In the genomic region with DNA sequence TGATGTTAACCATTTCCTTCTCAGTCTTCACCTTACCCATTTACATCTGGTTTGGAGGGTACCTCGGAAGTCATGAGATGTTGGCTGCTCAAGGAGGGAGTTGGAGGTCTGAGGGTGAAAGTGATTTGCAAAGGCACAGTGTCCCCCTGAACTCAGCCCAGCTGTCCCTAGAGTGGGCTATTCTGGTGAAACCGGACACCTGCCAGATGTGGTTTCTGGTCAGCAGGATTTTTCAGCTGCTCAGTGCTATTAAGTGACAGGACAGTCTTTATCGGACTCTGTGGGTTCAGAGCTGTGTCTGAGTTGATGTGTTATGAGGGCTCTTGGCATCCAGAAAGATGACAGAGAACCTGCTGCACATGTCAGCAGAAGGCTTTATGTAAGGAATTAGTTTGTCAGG, we compare ENCODE assay signal across 19 mouse cellular contexts. TPM values are rescaled to one million over a fixed set of nuclear protein-coding genes. Genes with fewer than 3 reads are reported as not detected.
DNase-seq lines count a peak whose midpoint lies in the region; ATAC-seq lines count a peak whose summit lies in the region.
"Had no signal": no experiment of that assay in that cellular context is flagged by ENCODE, and none has a peak within 500 bp of the region (broad histone marks: within the 10 kb centered on the region; RNA-seq: fewer than 3 reads in every experiment).

No protein-coding gene starts in this region.

- H3K4me1 ChIP-seq in neural tube, embryonic 15.5 days: peaks cover 21% of the 10 kb centered on the region
- peaks cover 5% of the 10 kb centered on the region; the same call in 1 of the 2 replicates for H3K4me1 ChIP-seq in embryonic facial prominence, embryonic 14.5 days (ENCODE audit: control insufficient read depth, insufficient read depth, low read length)
- peaks cover 36% of the 10 kb centered on the region for H3K4me1 ChIP-seq in limb, embryonic 12.5 days (replicated peaks)
- peaks cover 30% of the 10 kb centered on the region for H3K4me1 ChIP-seq in heart, embryonic 12.5 days (replicated peaks)

- 84% methylated on average over 3 of the region's 3 CpGs for WGBS in neural tube, embryonic 15.5 days
- WGBS in embryonic facial prominence, embryonic 14.5 days: 33% methylated on average over 3 of the region's 3 CpGs
- WGBS in limb, embryonic 12.5 days: 11% methylated on average over 3 of the region's 3 CpGs
- WGBS in heart, embryonic 12.5 days: 67% methylated on average over 3 of the region's 3 CpGs

- peak; percentile 49 for DNase-seq in neural tube, embryonic 10.5 days (ENCODE audit: extremely low spot score, low spot score)
- peak; percentile 39 for DNase-seq in embryonic facial prominence, embryonic 14.5 days (ENCODE audit: low spot score)
- DNase-seq in gastrocnemius, postnatal 14 days: no peak
- DNase-seq in right cerebral cortex, postnatal 4 days: no peak
- DNase-seq: adrenal gland, adult 2 months; adrenal gland, postnatal 25 days; cerebellum, adult 18-20 months; cerebellum, adult 9-11 months; cerebellum, postnatal 36 days; gastrocnemius, postnatal 25 days; heart, postnatal 10 days; heart, postnatal 4 days had no signal

- H3K27ac ChIP-seq in neural tube, embryonic 15.5 days (replicated peaks): no peak overlapping the region
- H3K27ac ChIP-seq in embryonic facial prominence, embryonic 14.5 days (replicated peaks; ENCODE audit: low read depth, low read length): no peak overlapping the region
- peak overlapping the region; percentile 9; the same call in 1 of the 2 replicates for H3K27ac ChIP-seq in limb, embryonic 12.5 days
- H3K27ac ChIP-seq in heart, embryonic 12.5 days (ENCODE audit: poor library complexity, severe bottlenecking): no peak overlapping the region
- H3K27ac ChIP-seq: hindbrain, embryonic 12.5 days had no signal

- intact Hi-C loops in gastrocnemius, postnatal 14 days (cut with DNase I; ENCODE audit: low total_unique reads): no loop called here

- no peaks in the 10 kb centered on the region for H3K9me3 ChIP-seq in neural tube, embryonic 15.5 days (replicated peaks)
- H3K9me3 ChIP-seq in embryonic facial prominence, embryonic 14.5 days (ENCODE audit: control insufficient read depth, low read length): no peaks in the 10 kb centered on the region
- H3K9me3 ChIP-seq in limb, embryonic 12.5 days: no peaks in the 10 kb centered on the region
- no peaks in the 10 kb centered on the region for H3K9me3 ChIP-seq in heart, embryonic 12.5 days (replicated peaks)
- H3K9me3 ChIP-seq: hindbrain, embryonic 12.5 days had no signal

- no peak overlapping the region for H3K4me2 ChIP-seq in neural tube, embryonic 15.5 days
- no peak overlapping the region for H3K4me2 ChIP-seq in embryonic facial prominence, embryonic 14.5 days (ENCODE audit: low read depth, low read length)
- H3K4me2 ChIP-seq in limb, embryonic 12.5 days: no peak overlapping the region
- H3K4me2 ChIP-seq in heart, embryonic 12.5 days: no peak overlapping the region
- H3K4me2 ChIP-seq: hindbrain, embryonic 12.5 days had no signal

- H3K9ac ChIP-seq in neural tube, embryonic 15.5 days (replicated peaks): no peak overlapping the region
- no peak overlapping the region for H3K9ac ChIP-seq in embryonic facial prominence, embryonic 14.5 days (ENCODE audit: low read depth, low read length)
- H3K9ac ChIP-seq in limb, embryonic 12.5 days (replicated peaks): no peak overlapping the region
- H3K9ac ChIP-seq in heart, embryonic 12.5 days: no peak overlapping the region
- H3K9ac ChIP-seq: hindbrain, embryonic 12.5 days had no signal

- no peak overlapping the region for H3K4me3 ChIP-seq in neural tube, embryonic 15.5 days (replicated peaks)
- no peak overlapping the region for H3K4me3 ChIP-seq in embryonic facial prominence, embryonic 14.5 days (ENCODE audit: low read depth, low read length)
- H3K4me3 ChIP-seq in limb, embryonic 12.5 days (replicated peaks): no peak overlapping the region
- H3K4me3 ChIP-seq in heart, embryonic 12.5 days: no peak overlapping the region
- H3K4me3 ChIP-seq: hindbrain, embryonic 12.5 days had no signal

- no peaks in the 10 kb centered on the region for H3K36me3 ChIP-seq in neural tube, embryonic 15.5 days
- no peaks in the 10 kb centered on the region for H3K36me3 ChIP-seq in embryonic facial prominence, embryonic 14.5 days (ENCODE audit: control insufficient read depth, insufficient read depth, low read length)
- no peaks in the 10 kb centered on the region for H3K36me3 ChIP-seq in limb, embryonic 12.5 days
- no peaks in the 10 kb centered on the region for H3K36me3 ChIP-seq in heart, embryonic 12.5 days
- H3K36me3 ChIP-seq: hindbrain, embryonic 12.5 days had no signal

- ATAC-seq in neural tube, embryonic 15.5 days (ENCODE audit: low FRiP score): no peak
- no peak for ATAC-seq in embryonic facial prominence, embryonic 14.5 days (ENCODE audit: low read depth)
- ATAC-seq in limb, embryonic 12.5 days (ENCODE audit: insufficient number of reproducible peaks, insufficient read depth, low FRiP score, low TSS enrichment, low read depth): no peak
- no peak for ATAC-seq in heart, embryonic 12.5 days (ENCODE audit: insufficient number of reproducible peaks, low FRiP score)
- ATAC-seq: forebrain, embryonic 16.5 days; hindbrain, embryonic 16.5 days; inflammation-experienced regulatory T-cells, adult 6 months had no signal

- no peaks in the 10 kb centered on the region for H3K27me3 ChIP-seq in neural tube, embryonic 15.5 days (replicated peaks)
- no peaks in the 10 kb centered on the region for H3K27me3 ChIP-seq in embryonic facial prominence, embryonic 14.5 days (replicated peaks; ENCODE audit: control insufficient read depth, insufficient read depth, low read length)
- H3K27me3 ChIP-seq in limb, embryonic 12.5 days: no peaks in the 10 kb centered on the region
- no peaks in the 10 kb centered on the region for H3K27me3 ChIP-seq in heart, embryonic 12.5 days (replicated peaks)
- H3K27me3 ChIP-seq: hindbrain, embryonic 12.5 days had no signal

RNA-seq across cellular contexts. Expression of gene Rptor, which starts 18.6 kb away (rescaled TPM):
- polyA plus RNA-seq in neural tube, embryonic 15.5 days (2015; fragmentation: Nextera tagmentation; extraction: Ambion mirVana): 10.4 and 11.7 TPM in 2 replicates
- 10.6 and 11.6 TPM in 2 replicates for polyA plus RNA-seq in embryonic facial prominence, embryonic 14.5 days (2014; fragmentation: Nextera tagmentation; extraction: Ambion mirVana)
- 17.7 and 18.6 TPM in 2 replicates for polyA plus RNA-seq in limb, embryonic 12.5 days (2016; fragmentation: Nextera tagmentation; extraction: Ambion mirVana)
- 13.3 and 14.1 TPM in 2 replicates for polyA plus RNA-seq in heart, embryonic 12.5 days (2016; fragmentation: Nextera tagmentation; extraction: Ambion mirVana)
- 10 to 100 TPM; 25.7 to 26.9 TPM for total RNA-seq in gastrocnemius, postnatal 14 days (2021)

Comparison
In these comparisons a context has a peak if more than half of its experiments do, and no peak if none do; other contexts are left out.
1. DNase-seq: peak in neural tube, embryonic 10.5 days (single experiment) and embryonic facial prominence, embryonic 14.5 days (single experiment); none in gastrocnemius, postnatal 14 days (single experiment) and right cerebral cortex, postnatal 4 days (single experiment).